Mouse (Mus musculus) adrenal gland, postnatal 4 days (tissue): ENCODE measurements around the gene Kmt5a. TPM values are rescaled to one million over a fixed set of nuclear protein-coding genes. Genes with fewer than 3 reads are reported as not detected.
"Not testable (repeated sequence)": the region's sequence is repeated elsewhere in the genome, so short reads cannot be mapped to it uniquely, and the experiment has no call there.

Experiments used
- DNase-seq, 2 experiments: peaks; one replicate each; pipeline ENCODE4 v3.0.0; 2021 to 2022; ENCODE audit warnings: low spot score in 2 of 2, mixed read lengths in 2 of 2
- total RNA-seq, 2 experiments: library from RNA; stranded (reverse); gene quantifications; 2 replicates each; pipeline ENCODE4 v1.2.3; 2021

Kmt5a gene
- total RNA-seq, 2 experiments from 2014 or later = 97.9 to 105 TPM

DNA sequence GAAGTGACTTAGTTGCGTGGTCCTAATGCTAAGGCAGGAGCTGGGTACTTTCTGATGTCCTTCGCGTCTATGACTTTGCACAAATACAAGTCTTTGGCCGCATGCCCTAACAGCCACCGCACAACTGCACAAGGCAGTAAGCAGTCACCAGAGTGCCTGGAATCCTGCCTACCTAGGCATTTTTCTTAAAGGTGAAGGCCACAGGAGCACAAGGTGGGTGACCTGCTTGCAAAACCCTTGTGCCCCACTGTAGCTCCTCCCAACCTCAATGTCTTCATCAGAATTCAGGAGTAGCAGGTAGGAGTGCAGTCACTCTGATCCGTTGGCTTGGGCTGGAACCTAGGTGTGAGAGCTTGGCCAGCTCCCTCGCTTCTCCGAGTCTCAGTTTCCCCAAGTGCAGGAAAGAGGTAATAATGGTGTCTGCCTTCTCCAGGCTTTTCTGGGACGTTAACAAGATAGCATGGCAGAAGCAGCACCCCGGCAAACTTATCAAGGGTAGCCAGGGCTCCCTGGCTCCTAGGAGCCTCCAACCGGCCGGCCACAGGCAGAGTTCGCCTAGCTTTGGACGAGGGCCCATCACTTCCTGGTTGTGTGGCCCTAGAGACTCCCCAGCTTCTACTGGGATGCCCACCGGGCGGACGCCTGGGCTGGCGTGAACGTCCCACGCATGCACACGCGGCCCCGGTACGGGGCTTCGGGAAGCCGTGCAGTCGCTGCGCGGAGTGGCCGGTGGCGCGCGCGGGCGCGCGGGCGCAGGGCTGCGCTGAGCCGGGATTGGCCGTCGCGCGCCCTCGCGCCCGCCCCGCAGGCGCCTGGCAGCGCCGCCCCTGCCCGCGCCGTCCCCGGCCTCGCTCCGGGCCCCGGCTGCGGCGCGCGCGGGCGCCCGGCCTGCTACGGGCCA, 5.2 kb downstream of the Kmt5a start:
- peak; percentile 39 to 49 for DNase-seq

DNA sequence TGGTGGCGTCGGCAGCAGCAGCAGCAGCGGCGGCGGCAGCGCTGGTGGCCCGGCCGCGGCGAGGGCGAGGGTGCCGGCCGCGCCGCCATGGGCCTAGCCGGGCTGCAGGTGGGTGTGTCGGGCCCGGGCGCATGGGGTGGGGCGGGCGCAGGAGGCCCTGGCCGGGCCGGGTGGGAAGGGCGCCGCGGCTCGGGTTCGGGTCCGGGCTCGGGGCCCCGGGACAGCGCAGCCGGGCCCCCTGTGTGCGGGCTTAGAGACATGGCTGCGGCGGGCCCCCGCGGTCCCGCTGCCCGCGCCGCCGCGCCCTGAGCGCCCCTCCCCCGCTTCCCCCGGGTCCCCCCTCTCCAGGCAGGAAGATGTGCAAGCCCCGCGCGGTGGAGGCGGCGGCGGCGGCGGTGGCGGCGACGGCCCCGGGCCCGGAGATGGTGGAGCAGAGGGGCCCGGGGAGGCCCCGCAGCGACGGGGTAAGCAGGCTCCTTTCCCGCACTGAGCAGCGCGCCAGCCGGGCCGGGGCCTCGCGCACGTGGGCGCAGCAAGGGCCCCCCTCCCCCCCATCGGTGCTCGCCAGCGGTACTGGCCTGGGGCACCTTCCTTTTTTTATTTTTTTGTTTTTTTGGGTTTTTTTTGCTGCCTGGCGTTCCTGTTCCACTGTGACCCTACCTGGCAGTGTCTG, 6.0 kb downstream of the Kmt5a start:
- peak in 1 of 2 experiments; percentile 28 for DNase-seq

DNA sequence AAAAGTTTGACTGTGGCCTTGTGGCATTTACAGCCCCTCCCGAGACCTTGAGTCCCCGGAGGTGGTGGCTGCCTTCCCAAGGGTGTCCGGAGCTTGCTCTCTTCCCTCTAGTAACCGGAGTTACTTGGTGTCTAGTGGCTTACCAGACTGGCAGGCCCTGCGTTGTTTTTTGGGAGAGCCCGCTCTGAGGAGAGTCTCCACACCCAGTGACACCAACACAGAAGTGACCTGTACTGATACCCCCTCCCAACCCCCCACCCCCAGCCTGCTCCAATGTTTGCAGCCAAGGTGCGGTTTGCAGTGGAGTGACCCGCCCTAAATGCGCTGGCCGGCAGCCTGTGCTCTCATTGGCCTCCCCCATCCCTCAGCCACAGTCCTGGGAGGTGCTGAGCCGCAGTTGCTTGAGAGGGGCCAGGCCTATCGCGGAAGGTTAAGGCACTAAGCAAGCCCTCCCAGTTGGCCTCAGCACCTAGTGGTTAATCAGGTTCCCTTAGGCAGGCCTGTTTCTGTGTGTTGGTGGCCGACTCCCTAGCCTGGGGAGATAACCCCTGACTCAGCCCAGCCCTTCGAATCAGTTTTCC, 6.7 kb downstream of the Kmt5a start:
- DNase-seq = peak in 1 of 2 experiments; percentile 63

DNA sequence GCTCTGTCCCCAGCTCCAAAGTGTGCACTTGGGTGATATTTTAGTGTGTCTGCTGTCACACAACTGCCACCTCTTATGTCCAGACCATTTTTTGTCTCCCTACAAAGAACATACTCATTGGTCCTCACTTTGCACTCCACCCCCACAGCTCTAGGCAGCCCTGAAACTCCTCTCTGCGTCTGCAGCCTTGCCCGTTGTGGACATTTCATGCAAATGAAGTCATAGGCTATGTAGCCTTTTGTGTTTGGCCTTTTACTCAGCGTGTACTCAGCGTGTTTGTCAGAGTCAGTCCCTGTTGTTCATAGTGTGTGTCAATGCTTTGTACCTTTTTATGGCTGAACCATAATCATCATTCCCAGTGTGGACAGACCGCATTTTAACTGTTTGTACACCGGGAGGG, 9.8 kb downstream of the Kmt5a start:
- no peak for DNase-seq

DNA sequence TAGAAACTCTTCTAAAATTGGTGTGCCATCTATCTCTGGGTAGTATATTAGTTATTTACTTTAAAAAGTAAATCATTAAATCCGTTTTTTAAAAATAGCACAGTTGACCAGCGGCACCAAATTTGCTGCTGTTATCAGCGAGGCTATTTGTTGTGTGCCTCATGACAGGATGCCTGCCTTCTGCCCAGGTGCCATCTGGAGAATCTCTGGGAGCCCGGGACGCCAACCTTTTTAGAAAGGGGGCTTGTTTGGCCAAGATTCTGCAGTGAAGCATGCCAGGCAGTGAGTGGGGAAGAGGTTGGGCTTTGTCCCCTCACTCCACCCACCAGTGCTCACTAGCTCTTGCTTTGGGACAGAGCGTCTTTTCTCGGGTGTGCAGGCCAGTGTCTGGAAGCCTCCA, 10.3 kb downstream of the Kmt5a start:
- no peak for DNase-seq

DNA sequence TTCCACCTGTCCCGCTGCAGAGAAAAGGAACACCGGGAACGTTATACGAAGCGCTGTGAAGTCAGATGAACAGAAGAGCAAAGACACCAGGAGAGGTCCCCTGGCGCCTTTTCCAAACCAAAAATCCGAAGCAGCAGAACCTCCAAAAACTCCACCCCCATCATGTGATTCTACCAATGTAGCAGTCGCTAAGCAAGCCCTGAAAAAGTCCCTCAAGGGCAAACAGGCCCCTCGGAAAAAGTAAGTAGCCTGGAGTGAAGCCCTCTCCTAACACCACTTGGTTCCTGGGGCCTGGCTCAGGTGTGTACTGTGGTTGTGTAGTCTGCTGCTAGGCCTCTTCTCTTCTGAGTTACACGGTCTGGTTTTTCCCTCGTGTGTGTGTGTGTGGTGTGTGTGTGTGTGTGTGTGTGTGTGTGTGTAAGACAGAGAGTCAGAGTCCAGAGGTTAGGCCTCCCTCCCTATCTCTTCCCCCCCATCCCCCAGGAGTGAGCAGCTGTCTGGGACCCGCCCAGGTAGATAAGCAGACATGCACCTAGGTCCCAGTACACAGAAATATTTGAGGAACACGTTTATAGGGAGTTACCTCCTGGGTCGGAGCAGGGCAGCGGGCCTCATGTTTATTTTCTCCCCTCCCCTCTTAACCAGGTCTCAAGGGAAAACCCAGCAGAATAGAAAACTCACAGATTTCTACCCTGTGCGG, 11.1 kb downstream of the Kmt5a start:
- no peak for DNase-seq

DNA sequence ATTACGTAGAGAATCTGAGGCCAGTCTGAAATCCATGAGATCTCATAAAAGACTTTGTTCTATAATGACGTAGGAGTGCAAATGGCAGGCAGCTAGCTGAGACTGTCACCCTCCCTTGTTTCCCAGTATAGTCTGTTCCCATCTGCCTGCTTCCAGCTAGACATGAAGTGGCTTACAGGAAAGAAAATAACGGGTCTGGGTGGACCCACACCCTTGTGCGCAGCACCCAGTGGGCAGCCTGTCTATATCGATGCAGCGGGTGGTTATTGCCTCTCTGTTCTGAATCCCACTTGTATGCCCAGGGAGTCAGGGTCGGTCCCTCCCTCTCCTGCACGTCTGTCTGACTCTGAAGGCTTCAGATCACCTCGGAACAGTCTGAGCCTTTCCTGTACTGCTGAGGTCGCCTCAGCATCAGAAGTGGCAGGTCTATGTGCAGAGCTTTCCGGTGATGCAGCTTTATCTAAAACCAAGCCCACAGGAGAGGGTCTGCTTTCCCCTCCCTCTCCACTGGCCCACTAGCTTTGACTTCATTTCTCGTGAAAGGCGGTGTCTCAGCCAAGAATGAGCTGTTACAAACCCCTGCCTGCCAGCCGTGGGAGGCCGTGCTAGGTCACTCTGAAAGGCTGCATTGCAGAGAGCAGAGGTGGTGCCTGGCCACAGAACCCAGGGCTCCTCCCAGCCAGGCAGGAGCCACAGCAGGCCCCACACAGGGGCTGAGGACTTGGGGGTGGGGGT, 12.9 kb downstream of the Kmt5a start:
- DNase-seq = no peak

DNA sequence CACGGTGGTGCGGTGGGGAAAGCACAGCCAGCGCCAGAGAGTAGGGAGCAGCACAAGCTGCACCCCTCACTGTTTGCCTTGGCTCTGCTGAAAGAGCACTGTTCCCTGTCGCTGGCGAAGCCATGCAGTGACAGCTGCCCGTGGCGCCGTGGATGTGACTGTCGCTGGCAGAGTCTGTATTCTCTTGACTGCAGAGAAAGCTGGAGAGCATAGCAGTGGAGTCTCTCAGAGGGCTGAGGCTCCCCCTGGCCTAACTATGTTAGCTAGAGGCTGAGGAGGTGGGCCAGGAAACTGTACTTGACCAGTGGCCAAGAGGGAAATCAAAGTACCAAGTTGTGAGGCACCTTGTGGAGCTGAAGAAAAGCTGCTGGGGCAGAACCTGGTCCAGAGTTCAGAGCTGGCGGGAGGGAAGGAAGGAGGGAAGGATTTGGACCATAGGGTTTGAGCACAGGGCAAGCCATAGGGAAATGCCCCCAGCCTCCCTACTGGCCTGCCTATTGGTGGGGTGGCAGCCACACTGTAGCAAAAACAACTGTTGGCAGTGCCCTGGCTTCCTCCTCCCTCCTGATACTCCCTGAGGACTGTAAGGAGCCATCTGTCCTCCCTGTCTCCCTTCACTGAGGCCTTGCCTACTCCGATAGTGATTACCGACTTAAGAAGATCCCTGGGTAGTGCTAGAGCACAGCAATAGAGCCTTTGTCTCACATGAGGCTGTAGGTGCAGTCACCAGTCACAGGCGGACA, 13.8 kb downstream of the Kmt5a start:
- no peak for DNase-seq

DNA sequence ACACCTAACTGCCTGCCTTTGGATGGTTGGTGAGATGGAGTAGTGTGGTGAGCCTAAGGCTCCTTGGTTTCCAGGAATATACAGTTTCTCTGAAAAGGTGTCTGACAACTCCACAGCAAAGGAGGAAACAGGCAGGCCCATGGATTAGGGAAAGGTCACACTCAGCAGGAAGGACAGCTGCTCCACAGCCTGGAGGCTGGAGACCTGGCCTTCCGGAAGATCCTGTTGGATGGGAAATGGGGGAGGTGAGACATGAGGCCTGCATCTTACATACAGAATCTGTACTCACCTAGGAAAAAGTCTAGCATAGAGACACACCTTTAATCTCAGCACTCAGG, 14.3 kb downstream of the Kmt5a start:
- DNase-seq = no peak

DNA sequence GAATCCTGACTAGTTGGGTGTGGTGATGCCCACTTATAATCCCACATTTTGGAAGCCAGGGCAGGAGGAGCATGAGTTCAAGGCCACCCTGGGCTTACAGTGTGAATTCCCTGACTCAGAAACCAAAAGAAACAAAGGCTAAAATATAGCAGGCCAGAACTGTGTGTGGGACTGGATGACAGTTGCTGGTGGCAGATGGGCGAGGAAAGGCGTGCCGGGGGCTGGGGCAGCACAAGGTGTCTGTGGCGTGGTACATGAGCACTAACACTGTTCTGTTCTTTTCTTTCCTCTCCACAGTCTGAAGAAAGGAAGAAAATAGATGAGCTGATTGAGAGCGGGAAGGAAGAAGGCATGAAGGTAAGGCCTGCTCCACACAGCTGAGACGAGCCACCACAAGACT, 17.0 kb downstream of the Kmt5a start:
- no peak for DNase-seq

DNA sequence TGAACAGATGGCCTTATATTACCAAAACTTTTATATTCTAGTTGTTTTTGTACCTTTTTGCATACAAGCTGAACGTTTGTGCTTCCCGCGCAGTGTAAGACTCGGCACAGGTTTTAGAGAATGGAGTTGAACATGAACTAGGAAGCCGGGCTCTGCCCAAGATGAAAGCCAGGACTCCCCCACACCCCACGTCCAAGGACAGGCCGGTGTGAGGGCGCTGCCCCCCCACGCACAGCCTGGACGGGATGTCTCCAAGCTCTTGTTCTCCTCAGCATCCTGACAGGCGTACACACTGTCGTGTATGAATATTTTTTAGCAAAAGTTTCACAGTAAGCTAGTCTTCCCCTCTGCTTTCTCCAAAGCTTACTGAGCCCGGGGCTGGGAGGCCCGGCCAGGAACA, 21.2 kb downstream of the Kmt5a start:
- DNase-seq = not testable (repeated sequence)

DNA sequence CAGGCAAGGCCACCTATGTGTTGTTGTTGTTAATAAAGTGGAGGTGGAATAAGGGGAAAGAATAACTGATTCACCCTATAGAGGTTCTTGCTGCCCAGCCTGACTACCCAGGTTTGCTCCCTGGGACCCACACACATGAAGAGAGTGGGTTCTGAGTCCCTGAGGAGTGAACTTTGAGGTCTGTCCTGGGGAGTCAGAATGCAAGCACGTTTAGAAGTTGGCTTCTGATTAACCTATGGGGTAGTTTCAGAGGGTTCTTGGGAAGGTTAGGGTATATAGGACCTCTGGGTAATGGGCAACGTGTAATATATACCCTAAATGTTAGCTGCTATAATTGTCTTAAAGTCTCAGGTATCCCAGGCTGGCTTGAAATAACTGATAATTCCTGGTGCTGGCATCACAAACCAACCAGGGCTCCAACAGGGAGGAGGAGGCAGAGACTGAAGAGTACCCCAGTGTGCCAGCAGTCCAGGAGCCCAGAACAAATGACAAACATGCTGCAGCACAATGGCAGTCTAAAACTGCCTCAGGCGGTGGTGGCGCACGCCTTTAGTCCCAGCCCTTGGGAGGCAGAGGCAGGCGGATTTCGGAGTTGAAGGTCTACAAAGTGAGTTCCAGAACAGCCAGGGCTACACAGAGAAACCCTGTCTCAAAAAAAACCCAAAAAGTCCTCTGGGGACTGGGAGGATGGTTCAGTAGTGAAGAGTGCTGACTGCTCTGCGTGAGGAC, 22.7 kb downstream of the Kmt5a start:
- no peak for DNase-seq

DNA sequence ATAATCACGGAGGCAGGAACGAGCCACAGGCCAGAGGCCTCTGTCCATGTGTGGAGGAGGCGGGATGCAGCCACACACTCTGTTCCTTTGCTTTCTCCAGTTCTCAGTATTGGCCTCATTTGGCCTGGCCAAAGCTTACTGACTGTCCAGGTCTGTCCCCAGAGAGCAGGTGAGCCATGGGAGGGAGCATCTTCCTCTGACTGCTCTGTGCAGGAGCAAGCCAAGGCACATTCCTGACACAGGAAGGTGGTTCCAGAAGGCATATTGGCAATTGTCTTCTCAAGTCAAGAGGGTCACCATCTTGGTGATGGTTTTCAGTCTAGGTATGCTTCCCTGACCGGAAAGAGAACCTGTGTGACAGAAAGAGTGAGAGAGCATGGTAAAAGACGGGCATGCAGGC, 23.7 kb downstream of the Kmt5a start:
- DNase-seq = no peak

DNA sequence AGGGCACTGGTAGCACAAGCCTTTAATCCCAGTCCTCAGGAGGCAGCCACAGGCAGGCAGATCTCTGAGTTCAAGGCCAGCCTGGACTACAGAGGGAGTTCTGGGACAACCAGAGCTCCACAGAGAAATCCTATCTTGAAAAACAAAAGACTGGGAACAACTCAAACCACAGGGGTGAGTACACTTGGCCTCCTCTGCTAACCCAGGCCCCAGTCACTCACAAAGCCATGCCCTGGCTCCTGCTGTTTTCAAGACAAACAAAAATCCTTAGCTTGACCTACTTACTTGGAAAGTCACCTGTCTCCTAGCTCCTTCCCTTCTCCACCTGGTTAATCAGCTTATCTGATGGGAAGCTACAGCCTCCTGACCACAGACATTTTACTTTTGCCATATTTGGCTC, 25.2 kb downstream of the Kmt5a start:
- DNase-seq = no peak

DNA sequence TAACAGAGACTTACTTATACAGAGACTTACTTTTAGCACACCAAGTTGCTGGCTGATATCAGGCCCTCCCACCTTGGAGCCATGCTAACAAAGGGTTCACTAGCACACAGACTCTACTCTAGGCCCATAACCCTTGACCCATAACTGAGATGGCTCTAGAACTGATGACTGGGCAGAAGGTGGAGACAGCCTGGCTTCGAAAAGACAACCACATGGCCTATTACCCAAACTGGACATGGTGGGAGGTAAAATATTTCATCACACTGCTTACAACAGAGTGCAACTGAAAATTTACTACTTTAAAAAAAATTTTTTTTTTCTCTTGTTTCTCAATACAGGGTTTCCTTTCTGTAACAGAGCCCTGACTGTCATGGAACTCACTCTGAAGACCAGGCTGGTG, 28.0 kb downstream of the Kmt5a start:
- no peak for DNase-seq

DNA sequence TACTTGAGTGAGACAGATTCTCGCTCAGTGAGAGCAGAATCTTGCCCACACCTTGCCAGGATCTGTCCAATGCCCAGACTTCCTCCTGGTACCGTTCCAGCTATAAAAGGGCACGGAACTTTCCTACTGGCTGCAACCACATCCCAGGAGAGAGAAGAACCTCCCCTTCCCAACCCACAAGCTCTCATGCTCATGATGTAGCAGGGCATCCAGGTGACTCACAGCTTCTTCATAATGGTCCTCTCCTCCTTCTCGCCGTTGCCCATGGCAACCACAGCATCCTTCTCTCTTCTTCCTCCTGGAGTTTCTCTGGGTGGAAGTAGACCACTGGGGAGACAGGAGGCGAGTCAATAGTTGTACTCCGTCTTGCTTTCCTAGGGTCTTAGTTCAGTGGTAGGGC, 28.6 kb downstream of the Kmt5a start:
- no peak for DNase-seq

DNA sequence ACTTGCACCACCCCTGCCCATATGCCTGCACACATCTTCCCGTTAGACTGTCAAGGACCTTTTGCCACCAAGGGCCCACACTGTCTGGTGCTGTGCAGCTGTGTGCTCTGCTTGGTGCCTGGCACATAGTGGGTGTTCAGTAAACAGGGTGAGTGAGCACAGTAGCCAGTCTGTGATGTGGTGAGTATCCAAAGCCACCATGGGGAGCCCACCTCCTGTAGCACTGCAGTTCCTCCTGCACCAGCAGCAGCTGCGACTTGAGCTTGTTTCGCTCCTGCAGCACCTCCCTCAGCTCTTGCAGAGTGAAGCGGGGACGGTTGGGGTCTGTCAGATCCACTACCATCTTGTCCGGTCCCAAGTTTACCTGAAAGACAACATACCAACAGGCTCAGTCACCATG, 29.8 kb downstream of the Kmt5a start:
- no peak for DNase-seq

DNA sequence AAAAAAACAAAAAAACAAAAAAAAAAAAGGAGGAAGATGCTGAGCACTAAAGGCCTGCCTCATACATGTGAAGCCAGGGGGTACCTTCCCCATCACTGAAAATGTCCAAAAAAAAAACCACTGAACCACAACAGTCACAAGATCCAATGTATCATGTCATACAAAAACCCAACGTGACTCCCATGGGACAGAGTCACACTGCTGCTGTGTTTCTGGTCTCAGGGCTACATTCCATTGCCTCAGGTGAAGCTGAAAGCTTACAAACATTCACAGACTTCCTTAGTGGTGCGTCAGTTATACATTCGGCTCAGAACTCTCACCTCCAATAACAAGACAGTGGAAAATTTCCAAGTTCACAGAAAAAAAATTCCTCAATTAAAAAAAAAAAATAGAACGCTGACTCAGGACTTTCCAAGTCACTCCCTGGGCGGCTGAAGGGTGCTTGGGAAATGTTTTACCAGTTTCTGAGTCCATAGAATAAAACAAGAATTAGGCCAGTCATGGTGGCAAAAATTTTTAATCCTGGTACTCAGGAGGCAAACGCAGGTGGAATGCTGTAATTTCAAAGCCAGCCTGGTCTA, 31.0 kb downstream of the Kmt5a start:
- DNase-seq = no peak

DNA sequence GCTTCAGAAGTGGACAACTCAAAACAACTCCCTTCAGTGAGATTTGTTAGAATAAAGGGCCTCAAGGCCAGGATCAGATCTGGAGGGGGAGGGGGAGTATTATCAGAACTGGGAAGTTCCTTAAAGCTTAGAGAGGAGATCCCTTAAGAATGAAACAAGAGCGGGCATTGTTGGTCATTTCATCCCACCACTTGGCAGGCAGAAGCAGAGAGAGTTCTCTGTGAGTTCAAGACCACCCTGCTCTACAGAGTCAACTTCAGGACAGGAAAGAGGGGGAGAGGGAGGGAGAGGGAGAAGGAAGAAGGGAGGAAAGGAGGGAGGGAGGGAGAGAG, 39.1 kb downstream of the Kmt5a start:
- no peak for DNase-seq

DNA sequence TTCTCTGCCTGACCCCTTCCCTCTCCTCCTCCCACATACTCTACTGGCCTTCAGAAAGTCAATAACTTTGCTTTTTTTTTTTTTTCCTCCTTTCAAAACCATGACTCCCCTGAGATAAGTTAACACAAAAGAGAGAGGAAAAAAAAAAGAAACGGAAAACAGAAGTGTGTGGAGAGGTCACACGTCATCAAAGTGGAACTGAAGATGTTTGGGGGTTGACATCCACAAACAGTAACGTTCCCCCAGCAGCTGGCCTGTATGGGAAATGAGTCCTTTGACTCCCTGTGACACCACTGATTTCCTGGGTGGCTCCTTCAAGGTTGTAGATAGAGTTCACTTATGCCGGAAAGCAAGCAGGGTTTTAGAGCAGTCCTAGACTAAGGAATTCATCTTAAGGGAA, 40.4 kb downstream of the Kmt5a start:
- DNase-seq = no peak
